Mouse (Mus musculus) liver, postnatal 0 days (tissue): ENCODE measurements at regions not wholly inside any gene's neighbourhood (a gene's known extent, or its start where the extent isn't known, plus 50 kb on each side); places are given as distances from the start of the nearest gene placed in this dataset.

Experiments used
- CTCF ChIP-seq: sonication (generic); IDR thresholded peaks from 2 replicates; pipeline ENCODE4 v1.5.1; 2016; ENCODE audit warnings: antibody characterized with exemption, low read depth
- EP300 ChIP-seq: IDR thresholded peaks from 2 replicates; pipeline ENCODE4 v1.6.1; 2016; ENCODE audit warnings: antibody characterized with exemption, low read depth, mild to moderate bottlenecking

DNA sequence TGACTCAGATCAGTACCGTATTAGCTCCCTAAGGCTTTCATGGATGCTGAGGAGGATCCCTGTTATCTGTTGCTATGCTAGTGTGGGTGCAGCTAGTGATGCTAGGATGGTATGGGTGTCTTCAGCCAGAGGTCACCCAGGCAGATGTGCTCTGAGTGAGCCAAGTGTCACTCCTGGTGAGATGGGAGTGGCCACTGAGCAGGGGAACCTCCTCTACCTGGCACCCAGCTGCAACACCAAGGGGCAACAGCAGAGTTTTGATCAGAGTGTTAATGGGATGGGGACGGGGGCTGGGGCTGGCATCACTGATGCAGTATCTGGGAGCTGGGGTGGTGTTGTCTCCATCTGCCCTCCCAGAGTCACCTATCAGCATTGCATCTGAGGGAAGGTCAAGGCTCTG, 81.0 kb downstream of the Cstad start:
- no peak for TF ChIP-seq CTCF
- no peak for TF ChIP-seq EP300
